Mouse (Mus musculus): ENCODE results near the gene Moap1. TPM values are rescaled to one million over a fixed set of nuclear protein-coding genes. Genes with fewer than 3 reads are reported as not detected.

Gene Moap1
- total RNA-seq, 1 experiment from 2014 or later = 9.6 TPM

- peak; percentile 95 for DNase-seq
Measured at GRCm38 (mm10) chr12:102705216-102705871, 38.1 kb downstream of the Moap1 start.

GRCm38 (mm10) chr12:102704457-102705198 is 38.8 kb downstream of the Moap1 start, which contains the start of gene Itpk1:
TSS of gene Itpk1 (minus strand) at chr12:102704930.
- peak; percentile 81 for DNase-seq

- DNase-seq = no peak
Measured at GRCm38 (mm10) chr12:102703921-102704408, 39.5 kb downstream of the Moap1 start.

GRCm38 (mm10) chr12:102703441-102703840 is 40.0 kb downstream of the Moap1 start:
- no peak for DNase-seq

- DNase-seq = peak; percentile 49
Measured at GRCm38 (mm10) chr12:102703111-102703412, 40.4 kb downstream of the Moap1 start.

- DNase-seq = peak; percentile 91
Measured at GRCm38 (mm10) chr12:102702356-102703110, 40.9 kb downstream of the Moap1 start.

- DNase-seq = no peak
Measured at GRCm38 (mm10) chr12:102701691-102702207, 41.7 kb downstream of the Moap1 start.

- DNase-seq = no peak
Measured at GRCm38 (mm10) chr12:102700453-102700852, 43.0 kb downstream of the Moap1 start.

GRCm38 (mm10) chr12:102699156-102699555 is 44.3 kb downstream of the Moap1 start:
- DNase-seq = no peak

GRCm38 (mm10) chr12:102698089-102698684 is 45.3 kb downstream of the Moap1 start:
- DNase-seq = no peak

GRCm38 (mm10) chr12:102697381-102697780 is 46.1 kb downstream of the Moap1 start:
- DNase-seq = peak; percentile 2

- no peak for DNase-seq
Measured at GRCm38 (mm10) chr12:102696635-102697354, 46.7 kb downstream of the Moap1 start.

GRCm38 (mm10) chr12:102695369-102696239 is 47.9 kb downstream of the Moap1 start:
- peak; percentile 3 for DNase-seq

Other genes starting within 250 kb of the Moap1 start
- gene Chga, start 188.7 kb downstream of the Moap1 start, total RNA-seq (2021) = 1,531 and 1,561 TPM in 2 replicates
- gene Itpk1, start 38.7 kb downstream of the Moap1 start, total RNA-seq (2021) = 72.0 and 79.8 TPM in 2 replicates
- gene Tmem251, start 101 bp upstream of the Moap1 start, total RNA-seq (2021) = 5.7 TPM in 2 replicates
- gene Gm28051, start 14.1 kb upstream of the Moap1 start, total RNA-seq (2021) = not detected in 2 replicates
- gene Gon7, start 14.1 kb upstream of the Moap1 start, total RNA-seq (2021) = 15.6 and 16.9 TPM in 2 replicates
- gene Ubr7, start 14.3 kb upstream of the Moap1 start, total RNA-seq (2021) = 32.4 and 36.4 TPM in 2 replicates
- 6.6 and 7.0 TPM in 2 replicates for gene Gm20604, start 15.0 kb upstream of the Moap1 start, total RNA-seq (2021)
- gene Btbd7, start 134.8 kb upstream of the Moap1 start, total RNA-seq (2021) = 42.5 and 44.4 TPM in 2 replicates
- gene Cox8c, start 155.7 kb upstream of the Moap1 start, total RNA-seq (2021) = not detected in 2 replicates
- 6.1 and 6.2 TPM in 2 replicates for gene Unc79, start 205.2 kb upstream of the Moap1 start, total RNA-seq (2021)